Mouse (Mus musculus) cerebellum, adult 11-12 months (tissue): ENCODE results near the gene C1qtnf6.

Experiments used
- DNase-seq: peaks from one replicate; pipeline ENCODE4 v3.0.0; 2022

The C1qtnf6 gene

DNA sequence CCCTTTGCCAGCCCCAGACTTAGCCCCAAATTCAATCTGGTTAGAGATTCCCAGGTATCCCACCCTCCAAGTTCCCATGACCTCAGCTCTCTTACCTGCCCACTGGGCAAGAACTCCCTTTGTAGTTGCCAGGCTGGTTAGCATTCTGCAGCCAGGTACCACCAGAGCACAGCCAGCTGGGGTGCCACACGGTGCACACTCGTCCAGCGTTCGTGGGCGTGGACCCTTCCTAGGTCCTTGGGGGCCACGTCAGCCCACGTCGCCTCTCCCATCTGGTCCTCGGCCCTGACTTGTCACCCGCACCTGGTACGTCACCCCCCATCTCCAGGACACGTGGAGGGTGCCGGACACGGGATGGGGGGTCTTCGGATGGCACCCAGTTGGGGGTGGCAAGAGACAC lies 12.8 kb upstream of the C1qtnf6 start:
- peak; percentile 68 for DNase-seq

DNA sequence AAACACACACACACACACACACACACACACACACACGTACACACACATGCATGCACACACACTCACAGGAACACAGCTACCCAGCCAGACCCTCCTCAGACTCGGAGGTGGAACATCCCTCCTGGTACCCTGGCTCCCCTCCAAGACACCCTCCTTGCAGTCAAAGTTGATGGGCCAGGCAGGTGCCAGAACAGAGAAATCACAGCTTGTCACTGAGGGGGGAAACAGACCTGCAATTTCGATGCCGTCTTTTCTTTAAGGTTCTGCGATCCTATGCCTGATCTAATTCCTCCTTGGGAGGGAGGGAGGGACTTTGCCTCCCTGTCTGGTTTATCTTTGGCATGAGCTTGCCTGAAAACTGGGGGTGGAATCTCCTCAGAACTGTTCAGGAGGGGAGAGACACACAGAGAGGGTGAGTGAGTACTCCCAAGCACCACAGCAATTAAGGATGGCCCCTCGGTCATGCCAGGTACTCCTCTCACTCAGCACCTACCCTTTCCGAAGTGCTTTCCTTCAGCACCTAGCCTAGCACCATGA lies 11.6 kb upstream of the C1qtnf6 start:
- peak; percentile 70 for DNase-seq

DNA sequence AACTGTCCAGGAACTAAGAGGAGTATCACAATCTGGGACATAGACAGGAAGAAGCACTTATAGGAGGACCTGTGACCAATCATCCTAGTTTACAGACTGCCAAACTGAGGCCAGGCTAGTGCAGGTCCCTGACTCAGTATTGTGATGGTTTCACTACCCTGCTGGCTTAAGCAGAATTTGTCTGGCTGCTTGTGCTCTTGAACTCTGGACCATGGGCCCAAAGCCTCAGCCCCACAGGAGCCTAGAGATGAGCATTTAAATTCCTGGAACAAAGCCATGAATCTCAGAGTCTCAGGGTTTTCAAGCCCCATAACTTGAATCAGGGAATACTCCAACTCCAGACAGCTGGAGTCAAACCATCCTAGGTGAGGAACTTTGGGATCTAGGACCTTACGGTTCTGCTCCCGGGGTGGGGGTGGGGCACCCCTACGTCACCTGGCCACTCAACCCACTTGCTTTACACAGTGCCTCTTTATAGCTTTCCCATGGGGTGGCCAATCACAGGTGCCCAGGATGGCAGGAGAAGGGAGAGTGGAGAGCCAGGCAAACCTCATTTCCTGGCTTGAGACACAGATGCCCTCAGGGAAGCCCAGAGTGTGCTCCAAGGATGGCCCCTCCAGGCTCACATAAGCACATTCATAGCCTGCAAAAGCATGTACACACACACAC lies 11.0 kb upstream of the C1qtnf6 start:
- DNase-seq: peak; percentile 78

DNA sequence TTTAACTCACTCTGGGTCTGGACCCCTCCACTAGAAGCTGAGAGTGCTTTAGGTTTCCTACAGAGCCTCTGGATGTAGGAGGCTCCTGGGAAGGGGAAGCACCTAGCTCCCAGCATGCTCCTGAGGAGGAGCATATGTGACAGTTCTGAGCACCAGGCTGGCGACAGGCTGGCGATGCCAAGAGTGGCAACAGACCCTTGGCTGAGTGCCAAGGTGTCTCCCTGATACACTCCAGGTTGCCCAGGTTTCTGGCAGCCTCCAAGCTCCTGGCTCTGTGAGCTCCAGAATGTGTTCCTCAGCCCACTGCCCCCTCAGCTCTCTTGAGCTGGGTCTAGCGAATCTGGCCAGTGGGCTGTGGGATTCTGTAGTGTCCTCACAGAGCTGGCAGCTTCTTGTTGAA lies 10.4 kb upstream of the C1qtnf6 start:
- peak; percentile 91 for DNase-seq

DNA sequence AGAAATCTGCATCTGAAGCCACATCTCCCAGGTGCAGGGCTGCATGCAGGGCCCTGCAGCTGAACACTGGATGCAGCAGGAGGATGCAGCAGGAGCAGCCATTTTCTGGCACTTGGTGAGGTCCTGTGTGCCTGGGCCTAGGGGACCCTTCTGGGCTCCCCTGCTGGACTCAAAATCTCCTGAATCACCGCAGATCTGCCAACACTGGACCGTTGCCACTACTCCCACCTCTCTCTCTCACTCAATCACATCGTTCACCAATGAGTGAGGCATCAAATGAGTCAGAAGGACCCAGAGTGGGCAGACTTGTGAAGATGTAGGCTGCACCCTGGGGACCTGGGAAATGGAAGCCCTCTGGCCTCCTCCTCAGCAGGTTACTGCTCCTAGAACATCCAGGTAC lies 9.8 kb upstream of the C1qtnf6 start:
- DNase-seq: peak; percentile 53

DNA sequence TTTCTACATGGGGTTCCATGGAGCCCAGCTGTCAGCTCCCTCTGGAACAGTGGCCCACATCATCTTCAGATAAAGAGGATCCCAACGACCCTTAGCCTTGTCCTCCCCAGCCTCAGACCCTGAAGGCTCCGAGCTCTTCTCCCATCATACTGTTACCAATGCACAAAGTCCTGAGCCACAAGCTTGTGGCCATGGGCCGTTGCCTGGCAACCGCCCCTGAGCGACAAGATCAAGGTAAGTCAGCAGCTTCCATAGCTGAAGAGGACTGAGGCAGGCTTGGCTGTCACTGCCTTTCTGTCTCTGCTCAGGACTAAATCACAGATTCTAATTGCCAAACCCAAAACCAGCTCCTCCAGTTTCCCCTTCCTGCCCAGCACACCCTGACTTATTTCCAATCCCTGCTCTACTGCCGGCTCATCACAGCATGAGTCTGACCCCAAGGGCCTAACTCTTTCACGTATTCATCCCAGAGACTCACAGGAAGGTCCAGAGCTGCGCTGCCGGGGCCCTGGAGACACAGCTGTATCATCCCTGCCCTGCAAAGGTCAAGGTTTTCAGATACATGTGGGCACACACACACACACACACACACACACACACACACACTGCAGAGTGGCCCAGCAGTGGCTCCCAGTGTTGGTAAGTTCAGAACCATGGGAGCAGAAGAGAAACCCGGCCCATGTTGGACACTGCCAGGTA lies 4.7 kb upstream of the C1qtnf6 start:
- DNase-seq: no peak

DNA sequence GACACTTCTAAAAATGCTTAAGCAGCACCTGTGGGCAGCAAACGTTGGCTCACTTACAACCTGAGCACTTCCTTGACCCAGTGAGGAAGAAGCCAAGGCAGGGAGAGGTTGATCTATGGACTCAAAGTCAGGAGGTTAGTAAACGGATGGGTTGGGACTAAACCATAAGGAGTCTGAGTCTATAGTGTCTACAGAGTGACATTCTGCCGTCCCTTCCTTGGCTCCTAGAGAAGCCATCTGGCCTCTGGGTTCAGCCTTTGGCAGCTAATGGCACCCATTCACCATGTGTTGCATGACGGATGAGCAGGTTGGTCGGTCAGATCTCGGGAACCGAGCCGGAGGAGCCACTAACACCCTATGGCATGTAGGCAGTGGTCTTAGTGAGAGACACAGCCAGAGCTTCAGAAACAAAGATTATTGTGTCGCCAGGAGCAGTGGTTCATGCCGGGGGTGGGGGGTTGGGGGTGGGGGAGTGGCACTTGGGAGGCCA lies 2.2 kb upstream of the C1qtnf6 start:
- peak; percentile 87 for DNase-seq

DNA sequence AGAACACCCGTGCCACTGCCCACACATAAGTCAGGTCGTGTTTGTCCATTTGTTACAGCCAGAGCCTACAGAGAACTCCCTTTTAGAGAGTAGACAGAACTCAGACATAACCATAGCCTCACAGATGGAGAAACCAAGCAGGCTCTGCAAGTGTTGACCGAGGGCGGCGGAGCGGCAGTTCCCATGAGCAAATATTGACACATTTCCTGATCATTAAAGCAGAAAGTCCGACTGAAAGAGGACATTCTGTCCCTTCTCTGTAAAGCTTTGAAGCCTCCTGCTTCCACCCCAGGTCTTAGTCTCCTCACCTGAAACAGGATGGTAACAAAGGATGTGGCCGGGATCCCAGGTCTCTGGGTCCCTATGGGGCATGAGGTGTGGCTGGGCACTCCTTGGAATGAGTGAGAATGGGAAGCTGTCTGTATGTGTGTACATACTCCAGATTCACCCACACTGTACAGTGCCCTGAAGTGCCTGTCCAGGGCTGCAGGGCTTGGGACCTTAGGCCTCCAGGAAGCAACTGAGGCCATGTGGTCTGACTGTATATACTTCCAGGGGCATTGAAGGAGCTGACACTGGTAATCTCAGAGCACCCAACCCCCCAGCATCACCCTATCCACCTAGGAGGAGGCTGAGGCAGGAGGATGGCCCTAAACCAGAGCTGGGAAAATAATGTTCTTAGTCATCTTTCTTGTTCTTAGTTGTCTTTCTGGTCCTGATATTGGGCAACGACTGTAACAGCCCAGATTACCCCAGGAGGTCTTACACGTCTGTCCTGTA lies 1.5 kb upstream of the C1qtnf6 start:
- no peak for DNase-seq

DNA sequence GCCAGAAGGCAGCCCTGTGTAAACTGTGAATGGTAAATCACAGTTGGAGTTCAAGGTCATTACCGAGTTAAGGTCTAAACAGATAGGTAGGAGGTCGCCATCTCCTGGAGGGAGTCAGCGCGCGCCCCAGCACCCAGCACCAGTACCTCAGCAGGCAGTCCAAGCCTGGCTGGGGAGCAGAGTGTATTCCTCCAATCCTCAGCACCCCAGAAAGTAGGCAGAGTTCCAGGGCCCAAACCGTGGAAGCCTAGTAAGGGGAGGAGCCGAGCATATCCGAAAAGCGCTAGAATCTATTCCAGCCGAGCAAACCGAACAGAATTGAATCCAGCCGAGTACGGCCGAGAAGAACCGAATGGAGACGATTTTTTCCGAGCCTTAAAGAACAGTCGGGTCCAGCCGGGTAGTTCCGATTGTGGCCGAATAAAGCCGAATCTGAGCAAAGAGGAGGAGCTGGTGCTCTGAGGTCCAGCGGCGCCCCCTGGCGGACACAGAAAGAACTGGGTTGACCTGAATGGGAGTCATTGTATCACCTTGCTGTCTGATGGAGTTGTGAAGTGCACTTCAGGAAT lies 769 bp upstream of the C1qtnf6 start:
- peak; percentile 99 for DNase-seq

DNA sequence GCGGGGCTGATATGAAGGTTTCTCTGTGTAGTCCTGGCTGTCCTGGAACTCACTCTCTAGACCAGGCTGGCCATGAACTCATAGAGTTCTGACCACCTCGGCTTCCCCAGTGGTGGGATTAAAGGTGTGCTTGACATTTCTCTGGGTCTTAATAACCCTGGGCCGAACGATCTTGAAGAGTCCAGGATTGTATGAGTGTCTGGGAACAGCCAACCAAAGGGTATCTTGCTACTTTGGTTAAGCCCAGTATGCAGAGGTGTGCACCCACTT lies 170 bp upstream of the C1qtnf6 start:
- no peak for DNase-seq

DNA sequence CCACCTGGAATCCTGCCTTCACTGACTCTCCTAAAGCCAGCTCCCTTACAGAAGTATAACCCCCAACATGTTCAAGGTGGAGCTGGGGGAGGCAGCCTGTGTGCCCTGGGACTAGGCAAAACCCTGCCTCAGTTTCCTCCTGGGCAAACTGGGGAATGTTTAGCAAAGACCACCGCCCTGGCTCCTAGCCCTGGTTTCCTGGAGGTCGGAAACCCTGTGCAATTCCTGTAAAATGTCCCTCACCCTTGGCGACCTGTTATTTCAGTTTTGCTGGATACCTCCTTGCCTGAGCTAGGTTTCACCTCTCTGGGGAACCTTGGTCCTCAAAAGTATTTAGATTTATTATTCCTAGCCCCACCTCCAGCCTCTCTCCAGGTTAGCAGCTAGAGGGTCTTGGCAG lies 1.1 kb downstream of the C1qtnf6 start:
- DNase-seq: no peak

DNA sequence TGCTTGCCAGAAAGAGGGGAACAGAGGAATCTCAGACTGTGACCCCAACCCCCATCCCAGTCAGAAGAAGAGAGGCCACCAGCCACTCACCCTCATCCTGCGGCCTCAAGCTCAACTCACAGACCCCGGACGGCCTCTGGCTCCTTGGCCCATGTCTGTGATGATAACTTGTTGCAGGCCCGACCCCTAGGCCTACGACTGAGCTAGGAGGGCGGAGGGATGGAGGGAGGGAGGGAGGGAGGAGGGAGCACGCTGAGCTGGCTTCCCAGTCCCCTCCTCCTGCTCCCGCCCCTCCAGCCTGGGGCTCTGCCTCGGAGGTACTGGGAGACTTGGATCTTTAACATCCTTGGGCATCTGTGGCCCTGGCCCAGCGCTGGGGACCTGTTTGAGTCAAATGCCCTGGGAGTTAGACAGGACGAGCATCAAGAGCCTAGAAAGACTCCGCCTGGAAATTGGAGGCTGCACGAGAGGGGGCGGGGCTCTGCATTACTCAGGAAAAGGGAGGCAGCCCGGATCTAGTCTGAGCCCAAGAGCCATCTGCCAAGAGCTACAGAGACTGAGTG lies 1.7 kb downstream of the C1qtnf6 start:
- peak; percentile 73 for DNase-seq

DNA sequence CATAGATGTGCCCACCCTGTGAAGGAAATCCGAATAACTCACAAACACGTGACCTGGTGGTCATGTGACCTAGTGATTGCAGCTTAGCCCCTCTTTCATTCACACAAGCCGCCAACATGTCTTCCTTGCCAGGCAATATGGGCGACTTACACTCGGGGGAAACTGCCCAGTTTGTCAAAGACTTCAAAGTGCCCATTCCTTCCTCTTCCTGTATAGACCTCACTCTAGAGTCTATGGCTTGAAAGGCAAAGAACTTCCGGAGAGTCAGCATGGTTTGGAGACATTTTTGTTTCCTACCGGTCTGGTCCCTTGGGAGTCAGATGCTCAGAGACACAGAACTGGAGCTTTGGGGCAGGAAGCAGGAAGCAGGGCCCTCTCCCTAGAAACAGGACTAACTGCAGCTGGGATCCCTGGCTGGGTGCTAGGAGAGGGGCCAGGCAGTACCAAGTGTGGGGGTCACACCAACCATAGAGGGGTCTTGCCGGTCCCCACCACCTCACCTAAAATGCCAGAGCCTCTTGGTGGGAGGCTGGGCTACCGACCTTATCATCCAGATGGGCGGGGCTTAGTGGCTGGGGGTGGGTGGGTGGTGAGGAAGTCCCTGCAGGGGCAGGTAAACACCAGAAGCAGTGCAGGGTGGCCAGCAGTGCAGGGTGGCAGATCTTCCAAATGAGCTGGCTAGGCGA lies 2.3 kb downstream of the C1qtnf6 start:
- no peak for DNase-seq

DNA sequence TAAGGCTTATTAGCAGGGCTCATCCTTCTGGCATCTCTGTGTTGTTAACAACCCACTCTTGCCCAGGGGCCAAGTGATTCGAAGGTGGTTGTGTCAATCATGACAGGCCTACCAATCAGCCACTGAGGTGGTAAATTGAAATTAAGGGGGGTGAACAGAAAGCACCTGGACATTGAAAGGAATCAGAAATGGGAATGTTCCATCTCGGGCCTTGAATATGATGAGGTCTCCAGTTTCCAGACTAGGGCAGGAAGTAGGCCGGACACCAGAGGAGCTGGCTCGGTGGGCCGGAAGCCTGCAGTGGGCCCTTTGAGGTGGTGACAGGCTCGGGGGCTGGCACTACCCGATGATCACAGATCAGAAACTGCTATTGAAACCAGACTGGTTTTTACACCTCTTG lies 3.2 kb downstream of the C1qtnf6 start:
- no peak for DNase-seq

DNA sequence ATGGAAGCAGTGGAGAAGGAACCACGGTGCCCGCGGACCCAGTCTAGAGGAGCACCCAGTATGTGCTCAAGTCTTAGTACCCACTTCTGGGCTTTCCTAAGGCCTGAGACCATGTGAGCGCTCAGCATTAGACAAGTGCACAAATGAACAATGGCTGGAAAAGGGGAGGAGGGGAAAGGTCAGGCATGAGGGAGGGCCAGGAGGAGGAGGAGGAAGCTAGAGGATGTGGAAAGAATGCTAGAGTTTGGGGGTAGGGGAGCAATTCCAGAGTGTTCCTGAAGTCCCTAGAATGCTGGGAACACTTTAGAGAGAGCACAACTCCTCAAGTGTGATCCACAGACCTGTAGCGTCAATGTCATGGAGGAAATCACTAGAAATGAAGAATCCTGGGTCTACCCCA lies 7.1 kb downstream of the C1qtnf6 start:
- no peak for DNase-seq

DNA sequence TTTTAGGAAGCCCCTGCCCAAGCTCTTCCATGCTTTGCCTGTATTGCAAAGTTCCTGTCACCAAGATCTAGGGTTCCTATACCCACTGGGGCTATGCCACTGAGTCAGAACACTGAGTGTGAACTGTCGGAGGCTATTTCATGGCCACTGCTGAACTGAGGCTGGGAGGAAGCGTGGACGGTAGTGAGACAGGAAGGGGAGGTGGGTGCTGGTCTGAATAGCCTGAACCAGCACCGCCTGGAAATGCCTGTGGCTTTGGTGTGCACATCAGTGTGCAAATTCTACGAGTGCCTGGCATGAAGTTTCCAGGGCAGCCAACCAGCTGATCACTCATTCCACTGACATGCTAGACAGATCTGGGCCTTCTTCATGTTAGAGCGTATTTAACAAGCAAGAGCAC lies 9.3 kb downstream of the C1qtnf6 start:
- DNase-seq: no peak

DNA sequence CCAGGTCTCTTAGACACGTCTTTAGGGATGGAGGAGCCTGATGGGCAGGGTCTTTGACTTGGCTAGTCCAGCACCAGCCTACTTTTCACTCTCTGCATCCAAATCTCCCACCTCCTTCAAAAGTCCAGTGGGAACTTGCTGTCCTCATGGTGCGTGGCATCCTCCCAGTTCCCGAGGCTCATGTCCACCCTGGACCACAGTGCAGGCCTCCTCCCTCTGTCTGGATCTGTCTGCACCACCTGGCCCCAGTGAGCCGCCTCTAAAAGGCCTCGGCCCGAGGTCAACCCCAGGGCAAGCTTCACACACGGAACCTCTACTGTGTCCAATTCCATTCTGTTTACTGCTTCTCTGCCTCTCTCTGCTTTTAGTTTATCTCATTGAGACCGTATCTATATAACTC lies 9.9 kb downstream of the C1qtnf6 start:
- DNase-seq: no peak

DNA sequence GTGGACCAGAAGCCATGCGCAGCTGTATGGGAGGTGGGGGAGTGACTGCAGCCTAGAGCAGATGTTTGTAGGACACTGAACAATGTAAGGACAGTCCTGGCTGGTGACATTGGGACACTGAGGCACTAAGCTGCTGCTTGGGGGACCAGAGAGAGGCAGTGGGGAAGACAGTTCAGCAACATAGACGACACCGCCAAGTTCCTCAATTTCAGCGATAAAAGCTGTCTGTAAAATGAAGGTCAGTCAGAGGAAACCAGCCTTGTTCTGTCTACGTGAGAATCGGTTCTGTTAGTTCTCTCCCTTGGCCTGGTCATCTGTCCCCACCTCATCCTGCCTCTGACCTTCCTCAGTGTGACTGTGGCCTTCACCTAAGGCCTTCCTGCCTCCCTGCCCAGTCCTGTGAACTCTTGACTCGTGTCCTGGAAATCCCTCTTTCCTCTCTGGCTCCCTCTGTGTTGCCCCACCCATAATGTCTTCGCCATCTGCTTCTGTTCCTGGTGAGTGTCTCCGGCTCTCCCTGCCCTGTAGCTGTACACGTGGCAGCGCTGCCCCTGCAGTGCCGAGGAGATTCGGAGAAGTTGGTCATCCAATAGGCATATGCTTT lies 11.0 kb downstream of the C1qtnf6 start:
- no peak for DNase-seq

DNA sequence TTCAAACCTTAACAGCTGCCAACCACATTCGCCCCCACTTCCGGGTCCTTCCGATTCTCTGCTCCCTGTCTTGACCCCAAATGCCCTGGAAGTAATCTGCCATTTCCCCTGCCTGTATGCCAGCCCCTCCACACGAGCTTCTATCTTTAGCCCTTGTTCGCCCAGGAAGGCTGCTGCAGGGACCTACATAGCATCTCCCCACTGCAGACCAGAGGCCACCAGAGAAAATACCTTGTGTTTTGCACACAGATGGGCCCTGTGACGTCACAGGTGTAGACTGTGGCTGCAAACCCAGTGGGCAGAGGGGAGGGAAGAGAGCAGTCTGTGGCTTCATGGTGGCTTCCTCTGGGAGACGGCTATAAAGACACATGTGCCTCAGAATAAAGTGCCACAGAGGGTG lies 13.0 kb downstream of the C1qtnf6 start:
- no peak for DNase-seq

DNA sequence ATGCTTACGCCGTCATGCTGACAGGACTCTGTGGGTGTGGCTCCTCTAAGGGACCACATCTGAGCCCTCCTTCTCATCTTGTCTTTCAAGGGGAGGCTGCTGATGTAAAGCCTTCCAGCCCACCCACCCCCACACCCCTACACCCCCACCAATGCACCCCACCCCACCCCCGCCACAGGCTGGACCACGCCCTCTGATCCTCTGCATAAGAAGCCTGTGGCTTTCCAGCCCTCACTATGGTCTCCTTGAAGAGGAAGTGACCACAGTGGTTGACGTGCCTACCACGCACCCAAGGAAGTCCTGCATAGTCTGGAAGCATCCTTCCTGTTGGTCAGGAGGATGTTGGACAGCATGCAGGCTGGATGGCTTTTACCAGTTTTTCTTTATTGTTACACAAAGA lies 15.5 kb downstream of the C1qtnf6 start:
- DNase-seq: no peak

DNA sequence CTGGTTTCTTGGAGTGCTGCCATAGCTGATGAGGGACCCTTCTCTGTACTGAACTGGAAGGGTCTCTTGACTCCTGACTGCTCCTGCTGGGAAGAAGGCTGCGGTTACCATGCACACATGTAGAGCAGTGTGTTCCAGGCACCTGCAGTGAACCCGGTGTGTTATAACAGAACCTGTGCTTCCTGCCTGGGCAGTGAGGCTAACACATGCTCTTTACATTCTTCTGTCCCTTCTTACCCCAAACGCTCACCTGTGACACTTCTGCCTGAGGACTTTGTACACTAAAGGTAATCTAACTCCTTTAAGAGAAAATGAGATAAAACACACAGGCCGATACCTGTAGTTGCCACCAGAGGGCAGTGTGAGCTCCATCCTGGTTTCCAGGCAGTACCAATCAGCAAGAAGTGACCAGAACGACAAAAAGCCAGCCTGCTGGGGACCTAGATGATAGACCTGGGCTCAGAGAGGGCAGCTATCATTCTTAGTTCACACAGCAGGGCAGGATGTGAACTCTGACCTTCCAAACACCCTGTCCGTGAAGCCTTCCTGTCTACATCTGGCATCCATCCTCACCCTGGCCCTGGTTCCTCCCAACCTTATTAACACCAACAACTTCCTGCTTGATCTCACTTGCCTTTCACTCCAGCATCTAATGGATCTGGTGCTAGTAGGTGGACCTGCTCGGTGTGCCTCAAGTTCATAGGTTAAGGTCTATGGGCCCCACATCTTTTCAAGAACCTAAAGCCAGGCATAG lies 16.6 kb downstream of the C1qtnf6 start:
- peak; percentile 73 for DNase-seq
